Mouse (Mus musculus) lung, postnatal 4 days (tissue): Measurements from ENCODE around the gene Sertad2.

Experiments used
- DNase-seq, 2 experiments: peaks; one replicate each; pipeline ENCODE4 v3.0.0; 2021

Gene Sertad2

GRCm38 (mm10) chr11:20604119-20604518 lies 61.1 kb downstream of the Sertad2 start:
- DNase-seq, result no peak

GRCm38 (mm10) chr11:20605613-20606012 lies 62.6 kb downstream of the Sertad2 start:
- DNase-seq, result no peak

DNA sequence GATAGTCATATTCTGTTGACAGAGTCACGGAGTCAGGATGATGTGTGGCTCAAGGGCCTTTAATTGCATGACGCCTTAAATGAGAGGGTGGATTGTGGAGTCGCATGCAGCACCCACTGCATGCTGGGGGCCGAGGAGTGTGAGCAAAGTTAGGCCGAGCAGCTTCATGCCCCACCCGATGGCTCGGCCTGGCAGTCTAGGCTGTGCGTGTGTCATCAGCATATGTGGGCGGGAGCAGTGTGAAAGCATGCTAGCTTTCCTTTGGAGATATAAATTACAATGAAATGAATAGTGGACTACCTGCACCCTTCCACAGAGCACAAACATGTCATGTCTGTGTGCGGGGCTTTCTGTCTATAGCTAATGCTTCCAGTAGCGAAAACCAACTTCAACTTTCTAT lies 65.4 kb downstream of the Sertad2 start:
- no peak for DNase-seq

DNA sequence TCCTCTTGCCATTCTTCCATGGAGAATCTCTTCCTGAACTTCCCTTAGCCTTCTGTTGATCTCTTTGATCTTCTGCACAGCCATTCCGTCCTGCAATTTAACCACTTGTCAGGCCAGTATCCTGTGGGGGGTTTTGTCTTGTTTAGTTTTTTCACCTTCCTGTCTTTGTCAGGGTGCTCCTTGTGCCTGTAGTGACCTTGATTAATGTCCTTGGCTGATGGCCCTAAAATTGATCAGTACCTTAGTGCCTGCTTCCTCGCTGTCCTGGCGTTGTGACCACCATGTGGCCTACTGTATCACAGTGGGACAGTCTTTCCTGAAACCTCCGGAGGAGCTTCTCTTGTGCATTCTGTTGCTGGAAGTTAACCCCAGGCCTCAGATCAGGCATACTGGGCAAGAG lies 70.2 kb downstream of the Sertad2 start:
- DNase-seq, result no peak

DNA sequence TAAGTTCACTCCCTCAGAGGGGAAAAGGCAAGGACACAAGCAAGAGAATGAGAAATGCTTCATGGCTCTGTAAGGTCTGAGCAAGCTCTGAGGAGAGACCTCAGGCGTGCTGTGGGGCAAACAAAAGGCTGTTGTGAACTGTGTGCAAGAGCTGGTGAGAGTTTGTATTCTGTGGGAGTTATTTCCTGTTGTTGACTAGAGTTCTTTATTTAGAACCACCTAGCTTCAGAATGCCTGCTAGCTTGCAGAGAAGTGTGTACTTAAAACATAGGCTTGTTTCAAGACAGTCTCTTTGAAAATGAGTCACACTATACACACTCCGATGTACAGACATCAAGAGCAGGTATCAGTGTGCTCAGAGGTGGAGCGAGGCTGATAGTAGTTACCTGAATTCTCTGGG lies 73.0 kb downstream of the Sertad2 start:
- no peak for DNase-seq

DNA sequence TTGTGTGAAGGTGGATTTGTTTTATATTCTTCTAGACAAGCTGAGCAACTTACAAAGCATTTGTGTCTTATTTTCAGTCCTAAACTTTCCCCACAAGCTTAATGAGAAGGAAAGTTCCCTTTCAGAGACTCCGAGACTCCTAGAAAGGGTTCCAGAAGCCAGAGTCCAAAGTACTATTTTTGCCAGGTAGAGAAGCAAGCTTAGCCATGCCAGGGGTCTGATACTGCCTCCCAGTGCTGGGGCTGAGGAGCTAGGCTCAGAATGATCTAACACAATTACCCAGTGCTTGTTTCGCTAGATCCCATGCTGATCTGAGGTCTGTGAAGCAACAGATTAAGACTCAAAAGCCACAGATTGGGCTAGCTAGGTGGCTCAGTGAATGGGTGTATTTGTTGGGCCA lies 84.1 kb downstream of the Sertad2 start:
- DNase-seq, result no peak

DNA sequence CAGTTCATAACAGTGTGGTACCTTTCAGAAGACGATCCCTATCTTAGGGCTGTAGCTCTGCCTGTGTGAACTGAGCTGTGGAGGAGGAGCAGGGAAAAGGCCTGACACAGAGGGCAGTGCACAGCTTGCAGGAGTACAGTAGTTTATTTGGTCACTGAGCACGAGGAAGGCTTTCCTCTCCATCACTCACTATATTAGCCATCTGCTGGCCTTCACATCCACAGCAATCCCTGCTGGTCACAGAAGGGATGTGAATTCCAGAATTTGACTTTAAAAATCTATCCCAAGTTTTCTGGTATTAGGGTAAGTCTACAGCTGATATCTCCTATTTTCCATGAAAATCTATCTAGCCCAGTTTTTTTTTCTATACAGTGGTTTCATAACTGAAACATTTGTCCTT lies 85.2 kb downstream of the Sertad2 start:
- no peak for DNase-seq

DNA sequence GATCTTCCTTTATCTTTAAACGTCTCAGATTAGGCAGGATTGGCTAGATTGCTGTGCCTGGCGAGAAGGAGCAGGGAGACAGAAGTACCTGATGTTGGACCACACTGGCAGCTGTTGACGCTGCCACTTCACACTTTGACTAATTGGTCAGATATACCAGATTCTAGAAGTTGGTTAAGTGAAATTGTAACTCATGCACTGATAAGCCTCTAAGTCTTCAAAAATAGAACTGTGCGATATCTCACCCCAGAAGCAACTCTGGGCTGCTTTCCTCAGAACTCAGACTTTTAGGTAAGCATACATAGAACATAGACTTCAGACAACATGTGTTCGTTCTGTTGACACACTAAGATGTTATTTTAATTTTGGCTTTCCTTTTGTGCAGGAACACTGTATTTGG lies 86.6 kb downstream of the Sertad2 start:
- DNase-seq, result no peak

DNA sequence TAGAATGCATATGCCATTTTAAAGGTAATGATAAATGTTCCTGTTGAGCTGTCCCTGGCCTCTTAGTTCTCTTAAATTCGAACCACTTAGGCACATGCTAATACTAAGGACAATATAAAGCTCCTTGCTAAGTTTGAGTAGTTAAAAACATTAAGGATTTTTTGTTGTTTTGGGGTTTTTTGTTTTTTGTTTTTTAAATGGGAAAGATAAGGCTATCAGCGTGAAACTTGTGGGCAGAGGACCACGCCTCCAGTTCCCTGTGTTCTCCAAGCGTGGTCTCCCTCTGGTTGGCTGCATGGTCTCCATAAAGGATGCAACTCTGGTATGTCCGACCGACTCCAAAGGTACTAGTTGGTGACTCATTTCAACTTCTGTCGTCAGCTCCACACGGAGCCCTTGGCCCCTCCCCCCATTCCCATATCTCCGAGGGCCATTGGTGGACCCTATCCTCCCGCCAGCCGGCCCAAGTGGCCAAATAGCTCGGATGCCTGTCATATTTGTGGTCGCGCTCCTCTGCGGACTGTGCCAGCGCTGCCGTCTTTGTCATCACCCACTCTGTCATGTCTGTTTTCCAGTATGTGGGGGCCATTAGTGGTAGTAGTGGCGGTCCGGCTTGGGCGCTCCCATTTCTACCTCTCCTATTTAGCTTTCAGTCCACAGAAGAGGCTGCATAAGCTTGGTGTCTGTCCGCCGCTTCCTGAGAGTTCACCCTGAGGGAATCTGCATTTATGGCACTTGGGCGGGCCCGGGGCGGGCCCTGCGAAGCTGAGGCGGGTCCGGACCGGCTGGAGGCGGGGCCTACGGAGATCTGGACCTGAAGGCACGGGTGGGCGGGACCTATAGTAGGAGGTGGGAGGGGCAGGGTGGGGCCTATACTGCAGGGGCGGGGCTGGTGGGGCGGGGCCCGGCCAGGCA lies 88.2 kb downstream of the Sertad2 start:
- peak; percentile 97 to 98 for DNase-seq

GRCm38 (mm10) chr11:20631941-20632618 lies 89.0 kb downstream of the Sertad2 start:
- peak; percentile 85 to 90 for DNase-seq

GRCm38 (mm10) chr11:20632619-20632965 lies 89.5 kb downstream of the Sertad2 start:
- DNase-seq, result peak; percentile 76

DNA sequence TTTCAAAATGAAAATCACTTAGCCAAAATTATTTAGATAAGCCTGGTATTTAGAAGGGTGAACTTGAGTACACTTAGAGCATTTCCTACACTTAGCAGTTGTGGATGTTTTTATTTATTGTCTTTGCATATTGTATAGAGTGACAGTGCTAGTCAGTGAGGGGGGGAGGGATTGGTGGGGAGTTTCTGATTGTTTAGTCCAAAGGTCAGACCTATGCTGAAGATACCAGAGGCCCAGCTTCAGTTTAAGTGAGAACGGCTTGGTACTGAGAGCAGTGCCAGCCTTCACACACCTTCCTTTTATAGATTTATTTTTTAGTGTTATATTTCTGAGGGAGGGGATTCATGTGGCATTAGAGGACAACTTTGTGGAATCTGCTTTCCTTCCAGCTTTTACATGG lies 91.5 kb downstream of the Sertad2 start:
- DNase-seq, result no peak

DNA sequence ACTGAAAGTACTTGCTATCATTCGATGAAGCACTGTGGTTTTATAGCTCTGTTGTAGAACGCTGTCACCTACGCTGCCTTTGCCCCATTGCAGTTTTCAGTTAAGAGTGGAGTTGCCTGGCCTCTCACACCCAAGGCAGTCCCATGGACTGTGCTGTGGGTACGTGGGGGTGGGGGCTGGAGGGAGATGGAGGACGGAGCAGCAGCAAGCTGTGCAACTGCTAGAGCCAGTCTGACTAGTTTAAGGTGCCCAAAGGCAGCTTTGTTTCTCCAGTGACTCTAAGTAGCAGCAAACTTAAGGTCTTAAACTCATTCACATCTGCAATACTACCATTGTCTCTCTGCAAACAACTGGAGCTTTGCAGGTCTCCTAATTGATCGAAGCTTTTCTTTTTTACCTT lies 92.6 kb downstream of the Sertad2 start:
- DNase-seq, result peak in 1 of 2 experiments; percentile 36

DNA sequence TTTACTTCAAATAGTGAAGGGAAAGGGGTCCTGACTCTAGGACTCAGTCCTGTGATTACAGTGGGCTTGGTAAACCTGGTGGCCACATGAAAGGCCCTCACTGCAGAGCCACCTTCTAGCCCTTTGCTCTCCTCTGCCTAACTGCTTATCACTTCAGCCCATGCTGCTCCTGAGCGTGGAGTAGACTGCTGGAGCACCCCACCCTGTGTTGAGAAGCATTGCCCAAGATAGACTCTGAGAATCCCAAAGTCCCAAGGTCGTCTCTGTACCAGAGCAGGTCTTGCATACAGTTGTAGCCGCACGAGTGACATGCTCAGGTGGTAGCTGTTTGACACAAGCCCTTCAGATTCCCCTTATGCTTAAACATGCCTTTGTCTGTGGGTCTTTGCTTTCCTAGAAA lies 93.1 kb downstream of the Sertad2 start:
- DNase-seq, result no peak

DNA sequence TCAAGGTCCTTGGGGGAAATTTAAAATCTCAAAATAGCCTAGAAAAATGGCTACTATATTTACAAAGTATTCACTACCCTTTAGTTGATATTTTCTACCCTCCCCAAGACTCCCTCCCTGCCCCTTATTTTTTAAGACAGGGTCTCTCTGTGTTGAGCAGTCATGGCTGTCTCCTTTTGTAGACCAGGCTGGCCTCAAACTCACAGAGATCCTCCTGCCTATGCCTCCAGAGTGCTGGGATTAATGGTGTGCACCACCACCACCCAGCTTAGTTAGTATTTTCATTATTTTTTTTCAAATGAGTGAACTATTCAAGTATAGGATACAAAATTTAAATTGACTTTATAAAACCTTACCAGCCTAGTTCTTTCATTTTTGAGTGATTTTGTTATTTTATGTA lies 94.0 kb downstream of the Sertad2 start:
- DNase-seq, result no peak

DNA sequence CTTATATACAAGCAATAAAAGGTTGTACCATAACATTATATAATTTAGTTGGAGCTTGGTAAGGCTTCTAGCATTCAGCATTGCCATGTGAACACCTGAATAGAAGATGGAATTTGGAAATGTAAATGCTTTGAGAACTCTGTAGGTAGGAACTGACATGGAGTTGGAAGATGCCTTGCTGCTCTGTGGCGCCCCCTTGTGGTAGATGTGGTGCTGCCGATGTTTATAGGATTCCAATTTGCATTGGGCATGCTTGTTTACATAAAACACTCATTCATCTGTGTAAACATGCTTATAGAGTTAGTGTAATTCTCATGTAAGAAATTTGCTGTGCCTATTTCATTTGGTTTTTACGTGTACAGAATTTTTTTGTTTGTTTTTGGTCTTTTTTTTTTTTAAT lies 95.8 kb downstream of the Sertad2 start:
- DNase-seq, result peak; percentile 62 to 86

DNA sequence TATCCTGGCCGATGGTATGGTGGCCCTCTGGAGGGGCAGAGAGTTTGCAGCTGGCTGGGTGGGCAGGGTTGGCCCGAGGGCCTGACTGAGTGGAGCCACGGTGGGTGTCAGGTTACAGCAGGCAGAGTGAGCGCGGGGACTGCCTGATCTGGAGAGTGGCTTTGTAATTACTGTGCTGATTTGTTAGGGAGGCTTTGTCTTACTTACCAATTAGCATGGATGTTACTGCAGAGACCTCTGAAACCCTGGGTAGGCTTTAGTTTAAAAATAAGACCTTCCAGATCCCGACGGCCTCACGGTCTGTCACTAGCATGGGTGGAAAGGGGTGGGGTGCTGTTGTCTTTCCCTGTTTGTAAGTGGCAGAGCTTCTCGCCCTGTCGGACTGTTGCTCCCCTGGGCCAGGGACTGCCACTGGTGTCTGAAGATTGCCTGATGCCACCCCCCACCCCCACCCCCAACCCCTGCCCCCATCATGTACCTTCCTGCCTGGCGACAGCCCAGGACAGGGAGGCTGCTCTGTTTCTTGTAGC lies 96.9 kb downstream of the Sertad2 start:
- DNase-seq, result peak; percentile 57 to 77

DNA sequence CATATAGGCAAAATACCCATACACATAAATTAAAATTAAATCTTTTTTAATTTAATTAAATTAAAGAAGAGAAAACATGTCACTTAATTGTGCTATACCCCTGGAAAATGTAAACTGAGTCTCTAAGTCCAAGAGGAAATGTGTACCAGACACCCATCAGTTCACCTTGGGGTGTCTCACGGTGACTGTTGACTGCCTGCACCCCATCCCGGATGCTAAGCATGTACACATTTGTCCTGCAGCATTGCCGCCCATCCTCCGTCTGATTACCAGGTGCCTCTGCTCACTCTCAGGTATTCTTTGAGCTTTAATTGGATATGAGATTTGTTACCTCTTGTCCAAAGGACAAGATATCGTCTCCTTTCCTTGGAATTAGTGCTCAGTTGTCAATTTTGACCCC lies 99.3 kb downstream of the Sertad2 start:
- DNase-seq, result no peak

DNA sequence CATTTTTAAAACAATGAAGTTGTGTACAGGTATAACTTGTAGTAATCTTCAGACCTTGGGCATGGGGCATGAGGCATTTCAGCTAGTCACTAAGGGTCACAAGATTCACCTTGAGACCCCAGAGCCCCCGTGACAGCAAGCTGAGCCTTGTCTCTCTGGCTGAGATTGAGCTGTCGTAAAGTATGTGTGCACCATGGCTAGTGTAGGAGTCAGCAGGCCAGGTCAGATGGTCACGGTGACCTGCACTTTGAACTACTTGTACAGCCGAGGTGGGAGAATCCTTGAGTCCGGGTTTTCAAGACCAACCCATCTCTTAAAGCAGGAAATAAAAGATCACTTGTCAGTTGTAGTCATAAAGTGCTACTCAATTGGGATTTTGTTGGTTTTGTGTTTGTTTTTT lies 100.1 kb downstream of the Sertad2 start:
- DNase-seq, result no peak

DNA sequence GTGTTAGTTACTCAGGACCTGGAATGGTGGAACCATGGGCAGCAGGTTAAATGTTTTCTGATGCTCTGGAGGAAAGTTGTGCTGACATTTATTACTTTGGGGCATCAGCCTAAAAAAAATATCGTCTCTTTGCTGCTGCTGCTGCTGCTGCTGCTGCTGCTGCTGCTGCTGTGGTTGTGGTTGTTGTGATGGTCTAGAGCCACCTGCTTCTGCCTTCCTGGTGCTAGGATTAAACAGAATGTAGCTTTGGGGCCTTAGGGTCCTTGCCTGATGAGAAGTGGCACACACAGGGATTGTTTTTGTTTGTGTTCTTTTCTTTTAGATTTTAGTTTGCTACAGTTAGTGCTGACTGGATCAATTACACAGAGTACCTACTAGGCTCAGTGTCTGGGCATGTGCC lies 101.1 kb downstream of the Sertad2 start:
- DNase-seq, result no peak

DNA sequence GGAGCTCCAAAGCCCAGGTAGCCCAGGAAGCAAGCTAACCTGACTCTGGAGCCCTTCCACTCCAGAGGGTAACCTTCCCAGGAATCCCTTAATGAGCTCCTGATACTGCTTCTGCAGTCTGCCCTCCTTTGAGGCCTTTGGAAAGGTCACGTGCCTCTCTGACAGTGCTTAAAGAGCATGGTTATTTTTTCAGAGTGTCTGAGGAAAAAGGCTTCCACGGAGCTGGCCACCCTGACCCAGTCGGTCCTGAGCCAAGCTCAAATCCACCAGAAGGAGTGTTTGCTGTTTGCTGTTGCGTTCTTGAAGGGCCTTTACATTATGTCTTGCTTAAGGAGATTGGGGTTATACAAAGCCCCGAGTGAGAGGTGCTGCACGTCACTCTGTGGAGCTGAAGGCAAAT lies 101.8 kb downstream of the Sertad2 start:
- no peak for DNase-seq

DNA sequence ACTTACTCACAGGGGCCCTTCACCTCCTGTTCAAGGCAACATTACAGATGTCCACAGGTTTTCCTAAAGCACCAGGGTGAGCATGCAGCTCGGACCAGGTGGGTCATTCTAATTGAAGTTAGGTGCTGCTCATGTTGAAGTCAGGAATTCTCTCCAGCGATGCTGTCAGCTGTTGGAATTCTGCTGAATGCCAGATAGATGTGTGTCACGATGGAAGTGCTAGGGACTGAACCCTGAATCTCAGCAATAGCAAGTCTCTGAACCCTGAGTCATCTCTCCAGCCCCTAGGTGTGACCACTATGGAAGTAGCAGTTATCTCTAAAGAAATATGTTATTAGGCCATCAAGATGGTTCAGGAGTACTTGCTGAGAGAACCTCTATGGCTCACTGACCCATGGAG lies 102.5 kb downstream of the Sertad2 start:
- no peak for DNase-seq

GRCm38 (mm10) chr11:20646142-20646541 lies 103.1 kb downstream of the Sertad2 start:
- DNase-seq, result no peak
